Mouse (Mus musculus) heart, adult 9 months (tissue): Measurements from ENCODE around the gene E2f4.

Experiments used
- DNase-seq, 2 experiments: peaks; one replicate each; pipeline ENCODE4 v3.0.0; 2022; ENCODE audit warnings: low spot score in 2 of 2

E2f4 gene

DNA sequence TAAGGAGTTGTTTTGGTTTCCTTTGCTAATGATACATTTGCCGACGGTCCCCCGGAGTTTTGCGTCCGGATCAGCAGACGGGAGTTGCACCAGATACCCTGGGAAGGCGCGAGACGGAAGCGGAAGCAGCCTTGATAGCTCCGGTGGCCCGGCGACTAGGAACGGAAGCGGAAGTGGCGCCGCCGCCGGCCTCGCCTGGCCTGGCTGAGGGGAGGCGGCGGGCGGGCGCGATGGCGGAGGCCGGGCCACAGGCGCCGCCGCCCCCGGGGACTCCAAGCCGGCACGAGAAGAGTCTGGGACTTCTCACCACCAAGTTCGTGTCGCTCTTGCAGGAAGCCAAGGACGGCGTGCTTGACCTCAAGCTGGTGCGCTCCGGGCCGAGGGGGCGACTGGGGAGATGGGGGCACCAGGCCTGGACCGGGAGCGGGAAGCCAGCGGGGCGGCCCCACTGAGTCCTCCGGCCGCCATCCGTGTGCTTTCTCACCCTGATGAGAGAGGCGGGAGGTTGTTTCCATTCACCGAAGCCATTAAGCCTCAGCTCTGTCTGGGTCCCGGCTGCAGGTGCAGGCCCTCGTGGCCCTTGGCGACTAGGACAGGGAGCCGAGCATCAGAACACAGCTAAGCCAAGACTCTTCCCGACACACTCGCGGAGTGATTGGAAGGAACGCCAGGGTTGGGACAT is at the start of gene E2f4:
E2f4 (plus strand) TSS at position 153 of the 682 bp plus-strand sequence.
- DNase-seq: peak; percentile 93

DNA sequence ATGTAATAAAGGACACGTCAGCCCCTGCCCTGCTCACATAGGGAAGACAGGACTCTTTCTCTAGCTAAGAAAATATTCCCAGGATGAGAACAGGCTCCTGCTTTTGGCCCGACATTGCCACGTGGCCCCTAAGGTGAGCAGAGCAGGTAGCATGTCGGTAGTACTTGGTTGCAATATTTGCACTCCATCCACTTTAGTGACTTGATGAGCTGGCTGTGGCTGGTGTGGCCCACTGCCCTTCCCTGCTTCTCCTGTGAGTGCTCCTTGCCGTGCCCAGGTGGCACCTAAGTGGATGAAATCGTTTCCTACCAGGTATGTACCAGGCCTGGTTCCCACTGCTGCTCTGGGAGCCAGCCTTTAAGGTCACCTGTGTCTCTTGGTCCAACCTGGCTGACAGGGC is 45.5 kb upstream of the E2f4 start:
- no peak for DNase-seq

DNA sequence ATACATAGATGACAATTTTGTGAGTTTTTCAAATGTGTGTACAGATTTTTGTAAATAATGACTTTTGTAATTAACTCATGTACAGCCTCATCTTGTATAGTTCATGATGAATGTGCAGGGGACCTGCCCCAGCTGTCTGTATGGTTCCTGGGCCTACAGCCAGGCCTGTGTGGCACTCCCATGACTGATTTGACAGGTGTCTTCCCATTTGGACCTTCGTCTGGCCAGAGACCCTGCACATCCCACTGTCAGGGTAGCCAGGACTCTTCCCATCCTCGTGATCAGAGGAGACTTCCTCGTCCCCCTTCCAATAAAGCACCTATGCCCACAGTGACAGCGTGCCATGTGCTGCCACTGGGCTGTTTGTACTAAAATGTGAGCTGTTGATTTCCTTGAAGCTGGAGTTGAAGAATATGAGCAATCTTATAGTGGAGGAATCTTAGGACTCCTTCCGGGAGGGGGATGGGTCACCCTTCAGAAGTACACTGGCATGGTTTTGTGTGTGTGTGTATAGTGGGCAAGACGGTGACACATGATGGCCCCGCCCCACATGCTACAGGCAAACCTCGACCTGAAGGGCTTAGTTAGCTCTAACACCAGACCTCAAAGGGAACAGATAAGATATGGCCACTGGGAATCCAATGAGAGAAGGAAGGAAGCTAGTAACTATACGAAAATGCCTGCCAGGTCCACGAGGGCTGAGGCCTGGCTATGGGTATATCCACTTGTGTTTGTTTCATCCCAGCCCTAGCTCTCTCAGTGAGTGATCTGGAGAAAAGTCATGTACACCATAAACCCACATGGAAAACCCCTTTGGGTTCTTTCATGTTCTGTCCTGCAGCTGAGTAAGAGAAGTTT is 44.6 kb upstream of the E2f4 start:
- DNase-seq: no peak

DNA sequence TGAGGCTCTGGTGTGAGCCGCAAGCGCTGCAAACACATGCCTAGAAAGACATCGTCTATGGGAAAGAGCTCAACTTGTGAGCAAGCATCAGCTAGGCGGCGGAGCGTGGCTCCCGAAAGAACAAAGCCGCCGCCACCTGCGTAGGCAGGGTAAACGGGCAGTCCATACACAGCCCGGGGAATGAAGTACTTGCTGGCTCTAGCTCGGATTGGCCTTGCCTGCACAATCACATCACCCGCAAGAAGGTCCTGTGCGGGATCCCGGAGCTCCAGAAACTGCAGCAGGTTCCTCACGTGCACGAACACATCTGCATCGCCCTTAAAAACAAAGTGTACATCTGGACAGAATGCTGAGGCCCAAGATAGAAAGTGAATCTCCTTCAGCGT is 43.7 kb upstream of the E2f4 start:
- DNase-seq: no peak

DNA sequence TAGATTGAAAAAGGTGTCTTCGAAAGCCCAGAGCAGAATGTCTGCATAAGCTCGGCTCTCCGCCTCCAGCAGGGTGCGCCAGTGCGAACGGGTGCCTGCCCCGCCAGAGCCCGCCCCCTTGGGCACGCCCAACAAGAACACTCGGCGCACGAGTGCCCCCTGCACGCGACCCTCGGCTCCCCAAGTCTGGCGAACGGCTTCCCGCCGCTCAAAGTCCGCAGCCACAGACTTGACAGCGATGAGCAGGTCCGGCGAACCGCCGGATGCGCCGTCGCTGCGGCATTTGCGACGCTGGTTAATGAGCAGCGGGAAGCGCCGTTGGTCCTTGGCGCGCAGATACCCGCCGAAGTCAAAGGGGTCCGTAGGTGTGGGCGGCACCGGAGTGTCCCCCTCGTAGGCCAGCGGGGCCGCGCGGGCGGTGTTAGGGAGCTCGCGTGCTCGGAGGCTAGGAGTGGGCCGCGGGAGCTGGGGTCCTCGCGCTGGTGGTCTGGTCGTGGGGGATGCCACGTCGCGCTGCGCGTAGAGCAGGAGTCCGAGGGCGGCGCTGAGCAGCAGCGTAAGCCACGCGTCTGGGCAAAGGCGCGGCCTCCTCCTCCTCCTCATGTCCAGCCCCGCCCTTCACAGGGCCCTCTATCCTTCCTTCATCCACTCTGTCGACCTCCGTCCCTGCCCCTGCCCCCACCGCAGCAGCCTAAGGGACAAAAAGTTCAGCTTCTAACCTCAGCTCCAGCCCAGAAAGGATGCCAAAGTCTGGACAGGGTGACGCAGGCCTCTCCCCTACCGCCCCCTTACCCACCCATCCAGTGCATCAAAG is 43.1 kb upstream of the E2f4 start:
- peak; percentile 79 to 86 for DNase-seq

DNA sequence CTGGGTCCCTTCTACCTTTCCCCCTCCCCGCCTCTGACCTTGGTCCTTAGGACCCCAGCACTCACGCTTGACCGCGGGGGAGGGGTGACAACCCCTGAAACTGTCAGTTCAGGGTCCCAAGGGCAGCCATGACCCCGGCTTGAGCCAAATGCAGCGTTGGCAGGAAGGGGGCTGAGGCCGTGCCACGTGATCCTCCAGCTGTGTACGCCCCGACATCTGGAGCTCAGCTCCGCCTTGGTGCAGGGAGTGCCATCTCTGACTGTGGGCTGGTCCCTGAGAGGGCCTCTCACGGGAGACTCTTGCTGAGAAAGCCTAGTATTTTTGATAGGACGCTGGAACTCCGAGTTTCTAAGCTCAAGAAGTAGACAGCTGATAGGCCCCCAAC is 42.5 kb upstream of the E2f4 start, which contains the start of gene B3gnt9:
B3gnt9 (minus strand) TSS at position 188 of the 385 bp plus-strand sequence.
- DNase-seq: peak; percentile 85 to 88

DNA sequence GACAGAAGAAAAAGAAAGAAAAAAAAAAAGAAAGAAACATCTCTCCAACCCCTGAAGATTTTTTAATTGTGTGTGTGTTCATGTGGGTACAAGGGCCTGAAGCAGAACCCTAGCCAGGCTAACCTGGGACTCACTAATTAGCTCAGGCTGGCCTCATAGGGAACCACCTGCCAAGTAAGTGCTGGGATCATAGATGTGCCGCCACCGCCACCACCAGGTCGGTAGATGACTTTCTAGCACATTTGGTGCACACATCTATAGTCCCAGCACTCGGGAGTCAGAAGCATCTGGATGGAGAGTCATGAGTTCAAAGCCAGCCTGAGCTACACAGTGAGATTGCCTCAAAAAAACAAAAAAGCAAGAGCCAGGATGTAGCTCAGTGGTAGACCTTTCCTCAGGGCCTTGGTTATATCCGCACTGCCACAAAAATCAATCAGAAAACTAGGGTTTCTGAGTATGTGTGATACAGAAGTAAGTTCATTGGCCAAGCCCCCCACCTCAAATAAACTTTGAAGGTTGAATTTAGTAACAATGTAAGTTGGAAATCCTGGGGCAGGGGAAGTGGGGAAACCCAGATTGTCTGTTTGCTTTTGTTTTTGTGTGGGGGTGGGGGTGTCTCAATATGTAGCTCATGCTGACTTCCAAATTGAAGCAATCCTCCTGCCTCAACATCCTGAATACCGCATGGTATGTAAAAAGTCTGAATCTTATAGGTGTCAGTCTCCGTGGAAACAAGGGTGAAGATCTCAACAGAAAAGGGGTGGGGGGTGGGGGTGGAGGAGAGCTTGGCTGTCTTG is 39.9 kb upstream of the E2f4 start:
- DNase-seq: no peak

DNA sequence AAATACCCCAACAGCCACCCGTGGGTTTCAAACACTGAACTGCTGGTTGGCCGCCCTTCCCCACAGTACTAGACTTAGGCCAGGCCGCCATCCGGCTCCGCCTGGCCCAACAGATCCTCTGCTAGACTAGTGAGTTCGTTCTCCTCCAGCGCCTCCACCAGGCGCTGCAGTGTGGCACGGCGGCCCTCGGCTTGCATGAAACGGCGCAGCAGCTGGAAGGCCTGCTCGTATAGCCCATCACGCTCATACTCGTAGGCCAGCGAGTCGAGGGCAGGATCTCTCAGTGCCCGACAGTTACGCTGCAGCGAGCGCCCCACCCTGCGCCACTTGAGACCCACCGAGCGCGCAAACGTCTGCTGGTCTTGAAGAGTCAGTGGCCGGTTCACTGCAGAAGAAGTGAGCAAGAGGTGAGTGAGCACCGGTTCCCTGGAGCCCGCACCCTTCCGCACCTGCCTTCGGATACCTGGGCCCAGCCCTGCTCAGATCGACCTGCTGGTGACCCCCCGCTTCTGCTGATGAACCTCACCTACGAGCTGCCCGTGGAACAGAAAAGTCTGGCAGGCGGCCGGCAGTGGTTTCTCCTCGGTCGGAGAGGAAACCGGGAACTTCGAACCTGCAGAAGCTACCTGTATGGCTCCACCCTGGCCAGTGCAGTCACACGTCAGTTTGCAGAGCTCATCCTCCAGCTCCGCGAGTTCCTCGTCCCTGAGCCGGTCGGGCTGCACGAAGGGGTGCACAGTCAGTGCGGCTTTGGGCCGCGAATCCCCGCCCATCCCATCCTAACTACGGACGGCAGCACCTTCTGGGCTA is 38.3 kb upstream of the E2f4 start:
- no peak for DNase-seq

DNA sequence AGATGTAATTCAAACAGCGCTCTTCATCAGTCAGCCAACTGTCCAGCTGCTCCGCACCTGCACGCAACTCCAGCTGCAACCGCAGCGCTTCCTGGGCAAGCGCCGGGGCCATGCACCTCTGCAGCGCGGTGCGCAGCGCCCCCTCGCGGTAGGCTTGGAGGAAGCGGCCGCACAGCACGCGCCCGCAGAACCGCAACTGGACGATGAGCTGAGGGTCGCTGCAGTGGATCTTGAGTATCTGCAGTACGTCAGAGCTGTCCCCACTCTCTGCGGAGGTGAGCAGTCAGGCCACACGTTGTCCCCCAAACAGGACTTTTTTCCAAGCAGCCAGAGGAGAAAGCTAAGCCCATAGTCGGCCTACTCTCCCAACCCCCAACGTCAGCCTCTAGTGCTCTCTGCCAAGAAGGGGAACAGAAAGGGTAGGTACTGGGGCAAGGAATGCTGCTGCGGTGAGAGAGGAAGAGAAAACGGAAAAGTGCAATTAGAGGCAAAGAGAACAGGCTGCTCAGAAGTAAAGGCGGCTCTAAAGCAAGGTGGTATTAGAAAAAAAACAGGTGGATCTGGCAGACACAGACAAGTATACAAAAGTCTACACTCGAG is 37.6 kb upstream of the E2f4 start:
- DNase-seq: peak in 1 of 2 experiments; percentile 54

DNA sequence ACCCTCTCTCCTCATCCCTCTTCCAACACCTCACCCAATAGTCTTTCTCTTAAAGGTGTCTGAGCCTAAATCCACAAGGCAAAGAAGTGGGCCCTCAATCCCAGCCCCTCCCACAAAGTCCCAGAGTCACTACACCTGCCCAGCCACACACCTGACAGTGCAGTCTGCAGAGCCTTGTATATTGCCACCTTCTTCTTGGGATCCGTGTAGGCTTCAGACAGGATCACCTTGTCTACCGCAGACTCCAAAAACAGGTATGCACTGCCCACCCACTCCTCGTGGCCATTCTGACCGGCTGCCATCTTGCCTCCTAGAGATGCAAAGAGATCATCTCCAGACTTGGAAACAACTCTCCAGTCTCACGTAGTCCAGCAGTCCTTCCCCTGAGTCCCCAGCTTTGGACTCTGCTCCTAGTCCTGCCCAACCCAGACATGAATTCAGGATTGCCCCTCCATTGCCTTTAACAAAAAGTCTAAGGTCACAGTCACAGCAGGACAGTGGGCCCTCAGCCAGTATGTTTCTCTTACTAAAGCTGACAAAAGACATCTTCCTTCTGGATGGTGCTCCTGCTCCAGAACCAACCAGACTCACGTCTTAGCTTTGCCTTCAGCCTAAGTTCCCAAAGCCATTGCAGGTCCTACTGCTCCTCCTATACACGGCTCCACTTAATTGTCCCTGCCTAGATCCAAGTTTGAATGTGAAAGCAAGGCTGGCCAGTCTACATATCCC is 36.9 kb upstream of the E2f4 start:
- DNase-seq: no peak

DNA sequence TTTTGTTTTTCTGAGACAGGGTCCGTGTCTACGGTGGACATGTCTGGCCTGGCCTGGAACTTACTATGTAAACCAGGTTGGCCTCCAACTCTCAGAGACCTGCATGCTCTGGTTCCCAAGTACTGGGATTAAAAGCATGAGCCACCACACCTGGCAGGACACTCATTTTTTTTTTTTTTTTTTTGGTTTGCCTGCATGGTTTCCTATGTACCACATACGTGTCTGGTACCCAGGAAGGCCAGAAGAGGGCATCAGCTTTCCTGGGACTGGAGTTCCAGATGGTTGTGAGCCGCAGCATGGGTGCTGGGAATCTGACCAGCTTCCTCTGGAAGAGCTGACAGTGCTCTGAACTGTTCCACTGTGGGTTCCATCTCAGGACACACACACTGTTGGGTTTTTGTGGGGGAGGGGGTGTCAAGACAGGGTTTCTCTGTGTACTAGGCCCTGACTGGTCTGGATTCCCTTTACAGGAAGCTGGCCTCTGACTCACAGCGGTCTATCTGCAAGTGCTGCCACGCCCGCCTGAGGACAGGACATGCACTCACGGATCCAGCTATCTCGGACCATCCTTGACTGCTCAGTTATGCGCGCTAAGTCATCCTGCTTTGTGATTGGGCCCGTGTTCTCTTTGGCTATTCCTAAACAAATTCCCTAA is 36.0 kb upstream of the E2f4 start:
- no peak for DNase-seq

DNA sequence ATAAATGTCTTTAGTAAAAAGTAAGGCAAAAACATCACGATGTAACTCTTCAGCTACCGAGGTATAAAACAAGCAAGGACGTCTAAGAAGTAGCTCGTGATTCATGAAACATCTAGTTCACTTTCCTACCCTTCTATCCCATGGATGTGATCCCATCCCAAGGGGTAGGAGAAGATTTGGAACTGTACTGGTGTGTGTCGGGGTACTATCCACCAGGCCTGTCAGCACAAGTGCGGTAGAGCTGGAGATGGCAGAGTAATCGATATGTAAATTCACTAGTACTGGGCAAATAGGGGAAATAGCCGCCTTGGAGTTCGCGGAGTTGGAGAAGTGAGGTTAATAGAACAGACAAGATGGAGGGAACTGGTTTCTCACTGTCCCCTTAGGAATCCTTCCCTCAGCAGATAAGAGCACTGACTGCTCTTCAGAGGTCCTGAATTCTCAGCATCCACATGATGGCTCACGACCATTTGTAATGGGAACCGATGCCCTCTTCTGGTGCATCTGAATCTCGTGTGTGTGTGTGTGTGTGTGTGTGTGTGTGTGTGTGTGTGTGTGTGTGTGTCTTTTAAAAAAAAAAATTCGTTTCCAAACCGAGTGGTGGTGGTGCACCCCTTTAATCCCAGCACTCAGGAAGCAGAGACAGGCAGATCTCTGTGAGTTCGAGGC is 34.1 kb upstream of the E2f4 start:
- DNase-seq: no peak

DNA sequence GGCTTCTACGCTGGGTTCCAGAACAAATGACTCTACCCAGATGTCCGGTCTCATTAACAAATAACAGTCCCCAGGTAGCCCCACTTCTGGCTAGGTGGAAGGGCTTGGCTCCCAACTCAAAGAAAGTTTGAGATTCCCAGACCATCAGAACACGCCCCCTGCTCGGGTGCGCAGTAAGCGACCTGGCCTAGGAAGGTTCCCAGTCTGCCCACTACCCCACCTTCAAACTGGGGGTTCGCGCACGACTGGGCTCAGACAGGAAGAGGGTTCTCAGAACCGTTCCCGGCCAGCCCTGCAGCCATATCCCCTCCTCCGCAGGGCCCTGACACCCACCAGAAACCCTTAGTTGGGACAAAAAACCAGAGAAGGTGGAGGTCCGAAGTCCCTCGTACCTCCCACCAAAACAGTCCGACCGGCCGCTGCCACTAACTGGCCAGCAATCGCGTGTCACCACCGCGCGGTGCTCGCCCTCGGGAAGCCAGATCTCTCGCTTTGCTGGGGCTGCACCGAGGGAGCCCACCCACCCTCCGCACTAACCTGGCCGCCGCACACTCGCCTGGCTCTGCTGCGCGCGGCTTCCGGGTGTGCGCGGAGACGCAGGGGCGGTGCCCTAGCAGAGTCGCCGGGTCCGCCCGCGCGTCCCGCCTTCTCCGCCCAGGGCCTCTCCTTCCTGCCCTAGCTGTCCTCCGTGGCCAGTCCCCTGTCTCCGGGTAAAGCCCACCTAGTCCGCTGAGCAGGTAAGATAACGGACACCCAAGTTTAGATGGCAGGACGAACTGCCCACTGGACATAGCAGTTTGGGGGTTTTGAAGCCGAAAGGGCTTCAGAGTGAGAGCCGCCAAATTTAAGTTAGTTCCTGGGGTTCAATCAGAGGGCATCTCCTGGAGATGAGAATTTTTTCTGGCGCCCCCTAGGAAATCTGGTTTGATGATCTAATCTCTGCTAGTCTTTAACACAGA is 33.2 kb upstream of the E2f4 start, which contains the start of the genes Tradd and Fbxl8:
Tradd (minus strand) TSS at position 586 of the 959 bp plus-strand sequence.
Fbxl8 (plus strand) TSS at position 625 of the 959 bp plus-strand sequence.
- peak; percentile 80 to 83 for DNase-seq

DNA sequence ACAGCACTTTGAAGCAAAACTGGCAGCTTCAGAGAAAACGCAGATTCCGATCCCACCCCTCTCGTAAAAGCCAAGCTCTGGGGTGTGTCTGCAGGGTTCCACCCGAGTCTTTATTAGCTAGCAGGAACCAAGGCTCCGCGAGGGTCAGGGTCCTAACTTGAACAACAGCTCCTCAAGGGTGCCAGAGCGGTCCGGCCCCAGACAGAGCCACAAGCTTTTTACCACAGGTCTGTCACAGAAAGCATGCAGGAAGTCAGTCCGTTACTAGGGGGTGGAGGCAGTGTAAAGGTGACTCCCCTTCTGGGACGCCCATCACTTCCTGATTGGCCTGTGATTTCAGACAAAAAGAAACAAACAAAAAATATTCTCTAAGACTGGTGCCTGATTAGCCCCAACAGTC is 32.3 kb upstream of the E2f4 start:
- no peak for DNase-seq

DNA sequence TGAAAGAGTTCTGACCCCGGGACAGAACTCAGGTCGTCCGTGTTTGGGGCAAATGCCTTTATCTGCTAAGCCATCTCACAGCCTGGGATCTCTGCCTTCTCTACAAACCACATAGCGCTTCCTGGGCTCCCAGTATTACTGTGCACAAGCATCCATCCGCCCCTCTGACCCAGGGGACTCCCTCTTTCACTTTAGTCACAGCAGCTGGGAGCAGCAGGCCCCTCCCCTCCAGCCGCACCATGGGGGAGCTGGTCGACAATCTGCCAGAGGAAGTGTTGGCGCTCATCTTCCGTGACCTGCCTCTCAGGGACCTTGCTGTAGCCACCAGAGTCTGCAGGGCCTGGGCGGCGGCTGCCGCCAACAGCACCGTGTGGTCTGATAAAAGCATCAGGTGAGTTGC is 30.7 kb upstream of the E2f4 start:
- no peak for DNase-seq

DNA sequence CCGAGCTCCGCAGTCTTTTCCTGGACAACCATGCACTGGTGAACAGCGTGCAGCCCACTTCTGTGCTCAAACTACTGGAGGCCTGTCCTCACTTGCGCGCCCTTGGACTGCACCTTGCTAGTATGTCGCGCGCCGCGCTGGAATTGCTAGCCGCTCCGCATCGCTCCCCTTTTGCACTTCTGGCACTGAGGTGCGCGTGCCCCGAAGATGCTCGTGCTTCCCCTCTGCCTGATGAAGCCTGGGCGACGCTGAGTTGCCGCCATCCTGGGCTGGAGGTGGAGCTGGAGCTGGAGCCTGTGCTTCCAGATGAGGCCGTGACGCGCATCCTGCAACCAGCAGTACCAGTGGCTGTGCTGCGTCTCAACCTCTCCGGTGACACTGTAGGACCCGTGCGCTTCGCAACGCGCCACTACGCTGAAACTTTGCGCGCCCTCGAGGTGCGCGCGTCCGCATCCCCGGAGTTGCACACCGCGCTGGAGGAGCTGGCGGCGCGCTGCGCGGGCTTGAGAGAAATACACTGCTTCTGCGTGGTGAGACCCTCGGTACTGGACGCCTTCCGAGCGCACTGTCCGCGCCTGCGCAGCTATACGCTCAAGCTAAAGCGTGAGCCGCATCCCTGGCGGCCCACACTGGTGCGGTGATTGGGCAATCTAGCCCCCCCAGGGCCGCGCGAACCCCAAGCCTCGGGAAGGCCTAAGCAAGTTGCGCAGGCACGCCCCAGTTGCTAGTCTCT is 29.0 kb upstream of the E2f4 start:
- DNase-seq: no peak
